Mouse (Mus musculus) CH12.LX (cell line): ENCODE data around the gene Abr. TPM values are rescaled to one million over a fixed set of nuclear protein-coding genes. Genes with fewer than 3 reads are reported as not detected.

Experiments
- DNase-seq: peaks from one replicate; pipeline ENCODE4 v3.0.0-alpha.2; 2013; ENCODE audit errors: extremely low read depth
- H3K27ac ChIP-seq: 2 replicates; pipeline ENCODE4 v1.5.1; 2012; ENCODE audit warnings: low read depth, mild to moderate bottlenecking, control low read depth, moderate library complexity; ENCODE audit not compliant: insufficient read depth
- H3K27me3 ChIP-seq: replicated peaks from 2 replicates; pipeline ENCODE3; 2012; ENCODE audit warnings: inconsistent platforms
- H3K36me3 ChIP-seq, 2 experiments: replicated peaks in 1 of 2; 2 replicates each; pipeline versions ENCODE3 to v1.6.1; 2012; ENCODE audit warnings: inconsistent platforms in 1 of 2, low read length in 1 of 2, mild to moderate bottlenecking in 1 of 2, mixed read lengths in 1 of 2, moderate library complexity in 1 of 2; ENCODE audit not compliant: control insufficient read depth in 1 of 2, insufficient read depth in 1 of 2
- H3K4me1 ChIP-seq, 2 experiments: 2 replicates each; pipeline ENCODE4 v1.6.1; 2012; ENCODE audit warnings: inconsistent platforms in 1 of 2, moderate library complexity in 1 of 2; ENCODE audit not compliant: insufficient read depth in 2 of 2, control insufficient read depth in 1 of 2
- H3K4me2 ChIP-seq: 2 replicates; pipeline ENCODE4 v1.6.1; 2012; ENCODE audit warnings: low read depth, mild to moderate bottlenecking, control low read depth; ENCODE audit not compliant: poor library complexity, insufficient read depth, severe bottlenecking
- H3K4me3 ChIP-seq, 3 experiments: fragments of 150-350 bp in 1 of 3; sonication (generic) in 1 of 3; replicated peaks in 1 of 3; 2 replicates each; pipeline versions ENCODE3 to v1.5.1; 2011 to 2012; ENCODE audit warnings: low read depth in 2 of 3, low read length in 2 of 3, mild to moderate bottlenecking in 2 of 3, moderate library complexity in 2 of 3, control low read depth in 1 of 3, improper control_type of control experiment in 1 of 3, inconsistent platforms in 1 of 3, mixed read lengths in 1 of 3; ENCODE audit not compliant: poor library complexity in 1 of 3
- H3K79me2 ChIP-seq: replicated peaks from 2 replicates; pipeline ENCODE4 v1.6.1; 2012; ENCODE audit warnings: mild to moderate bottlenecking, moderate library complexity; ENCODE audit not compliant: control insufficient read depth, poor library complexity, insufficient read depth, severe bottlenecking; ENCODE audit errors: extremely low read depth
- H3K9ac ChIP-seq: 2 replicates; pipeline ENCODE4 v1.6.1; 2012; ENCODE audit warnings: low read depth, mild to moderate bottlenecking, control low read depth, moderate library complexity; ENCODE audit not compliant: insufficient read depth
- H3K9me3 ChIP-seq: replicated peaks from 2 replicates; pipeline ENCODE3; 2012; ENCODE audit warnings: low read length, inconsistent platforms, mixed read lengths
- CHD2 ChIP-seq: IDR thresholded peaks from 2 replicates; pipeline ENCODE4 v1.6.1; 2011; ENCODE audit warnings: low read length, improper control_type of control experiment
- CTCF ChIP-seq, 2 experiments: IDR thresholded peaks in 1 of 2; conservative IDR thresholded peaks in 1 of 2; 2 replicates each; pipeline ENCODE4 v1.5.1; 2011 to 2012; ENCODE audit warnings: low read depth in 2 of 2, low read length in 2 of 2, improper control_type of control experiment in 1 of 2, inconsistent platforms in 1 of 2, mild to moderate bottlenecking in 1 of 2, moderate library complexity in 1 of 2
- ETS1 ChIP-seq: conservative IDR thresholded peaks from 2 replicates; pipeline ENCODE4 v1.6.1; 2012; ENCODE audit warnings: low read depth, mild to moderate bottlenecking, inconsistent platforms, low read length, improper control_type of control experiment, moderate library complexity
- MAFK ChIP-seq: IDR thresholded peaks from 2 replicates; pipeline ENCODE4 v1.6.1; 2011; ENCODE audit warnings: low read length, improper control_type of control experiment; ENCODE audit not compliant: insufficient replicate concordance
- MXI1 ChIP-seq: IDR thresholded peaks from 2 replicates; pipeline ENCODE4 v1.6.1; 2011; ENCODE audit warnings: mild to moderate bottlenecking, low read depth, low read length, improper control_type of control experiment
- NRF1 ChIP-seq: IDR thresholded peaks from 2 replicates; pipeline ENCODE4 v1.6.1; 2014; ENCODE audit warnings: low read depth, mild to moderate bottlenecking, inconsistent platforms, low read length, improper control_type of control experiment, moderate library complexity
- POLR2A ChIP-seq: IDR thresholded peaks from 2 replicates; pipeline ENCODE4 v1.6.1; 2011; ENCODE audit warnings: low read depth, mild to moderate bottlenecking, improper control_type of control experiment, low read length
- RAD21 ChIP-seq: IDR thresholded peaks from 2 replicates; pipeline ENCODE4 v1.6.1; 2011; ENCODE audit warnings: low read depth, mild to moderate bottlenecking, low read length, improper control_type of control experiment, moderate library complexity
- RCOR1 ChIP-seq: conservative IDR thresholded peaks from 2 replicates; pipeline ENCODE4 v1.6.1; 2012; ENCODE audit warnings: low read depth, mild to moderate bottlenecking, inconsistent platforms, low read length, improper control_type of control experiment
- SMC3 ChIP-seq: IDR thresholded peaks from 2 replicates; pipeline ENCODE4 v1.6.1; 2011; ENCODE audit warnings: low read depth, low read length, improper control_type of control experiment
- TCF12 ChIP-seq: IDR thresholded peaks from 2 replicates; pipeline ENCODE4 v1.6.1; 2014; ENCODE audit warnings: low read depth, mild to moderate bottlenecking, inconsistent platforms, low read length, improper control_type of control experiment
- USF1 ChIP-seq: IDR thresholded peaks from 2 replicates; pipeline ENCODE4 v1.6.1; 2014; ENCODE audit warnings: low read depth, mild to moderate bottlenecking, inconsistent platforms, low read length, improper control_type of control experiment
- dilution Hi-C: fragments of 300-500 bp; cut with MboI; formaldehyde crosslinking; loops from 2 replicates; pipeline ENCODE4 v1.14.3; 2020; ENCODE audit warnings: low sequenced_read_pairs; ENCODE audit not compliant: extremely low pct_unique_long_range_greater_than_20kb, extremely low pct_ligation_motif_present
- in situ Hi-C: fragments of 300-500 bp; cut with MboI; formaldehyde crosslinking; loops from 3 replicates; pipeline ENCODE4 v1.14.3; 2019; ENCODE audit warnings: low sequenced_read_pairs, low pct_ligation_motif_present, low pct_unique_long_range_greater_than_20kb, mixed read lengths
- polyA plus RNA-seq: library from polyadenylated mRNA; unstranded; fragments of >175 nt; gene quantifications from 2 replicates; pipeline ENCODE4 v1.2.1, GENCODE M21; 2012; ENCODE audit warnings: low read depth; ENCODE audit not compliant: insufficient read length
- total RNA-seq, 2 experiments: library from RNA; depleted of rRNA; stranded (reverse); fragments of 300-350 nt in 1 of 2; fragments of >200 nt in 1 of 2; gene quantifications; 2 replicates each; pipeline ENCODE4 v1.2.3; 2012 to 2014

Abr gene
- total and polyA plus RNA-seq, 3 experiments: 21.0 to 49.5 (median 37.4) TPM

DNA sequence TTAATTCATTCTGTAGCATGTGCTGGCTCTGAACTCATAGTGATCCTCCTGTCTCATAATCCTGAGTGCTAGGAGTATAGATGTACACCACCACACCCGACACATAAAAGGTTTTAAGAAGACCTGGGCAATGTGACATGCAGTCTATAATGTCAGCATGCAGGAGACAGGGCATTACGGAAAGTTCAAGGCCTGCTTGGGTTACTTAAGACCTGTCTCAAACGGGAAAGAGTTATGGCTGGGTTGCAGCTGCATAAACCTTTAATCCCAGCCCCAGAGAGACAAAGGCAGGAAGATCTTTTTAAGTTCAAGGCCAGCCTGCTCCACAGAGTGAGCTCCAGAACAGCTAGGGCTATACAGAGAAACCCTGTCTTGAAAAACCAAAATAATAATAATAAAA, 105.2 kb downstream of the Abr start:
- H3K9me3 ChIP-seq: no peaks in the 10 kb centered on the region
- H3K79me2 ChIP-seq: no peaks in the 10 kb centered on the region
- H3K4me1 ChIP-seq: peaks cover 0 to 14% of the 10 kb centered on the region in 2 experiments; a peak in 2 of 4 replicates
- H3K27ac ChIP-seq: no peak overlapping the region
- TF ChIP-seq MXI1 (no peak), TCF12 (no peak), POLR2A (no peak), RCOR1 (no peak)
- H3K27me3 ChIP-seq: peaks cover 6% of the 10 kb centered on the region
- dilution Hi-C loops (no loop called here), in situ Hi-C loops (no loop called here)
- H3K4me3 ChIP-seq: no peak overlapping the region
- DNase-seq: no peak
- H3K4me2 ChIP-seq: no peak overlapping the region
- H3K9ac ChIP-seq: no peak overlapping the region
- H3K36me3 ChIP-seq: no peaks in the 10 kb centered on the region

- in situ Hi-C loops (no loop called here), dilution Hi-C loops (no loop called here)
- Histone ChIP-seq H3K27me3 (no peaks in the 10 kb centered on the region), H3K27ac (no peak overlapping the region), H3K9me3 (no peaks in the 10 kb centered on the region), H3K79me2 (no peaks in the 10 kb centered on the region), H3K4me3 (no peak overlapping the region), H3K4me2 (no peak overlapping the region), H3K4me1 (peaks cover 0 to 25% of the 10 kb centered on the region in 2 experiments; a peak in 2 of 4 replicates), H3K9ac (no peak overlapping the region), H3K36me3 (no peaks in the 10 kb centered on the region)
- no peak for DNase-seq
- TF ChIP-seq MAFK (no peak), ETS1 (no peak), USF1 (no peak), RAD21 (no peak)
These were observed 107.0 kb downstream of the Abr start for GRCm38 (mm10) chr11:76515123-76515522.

DNA sequence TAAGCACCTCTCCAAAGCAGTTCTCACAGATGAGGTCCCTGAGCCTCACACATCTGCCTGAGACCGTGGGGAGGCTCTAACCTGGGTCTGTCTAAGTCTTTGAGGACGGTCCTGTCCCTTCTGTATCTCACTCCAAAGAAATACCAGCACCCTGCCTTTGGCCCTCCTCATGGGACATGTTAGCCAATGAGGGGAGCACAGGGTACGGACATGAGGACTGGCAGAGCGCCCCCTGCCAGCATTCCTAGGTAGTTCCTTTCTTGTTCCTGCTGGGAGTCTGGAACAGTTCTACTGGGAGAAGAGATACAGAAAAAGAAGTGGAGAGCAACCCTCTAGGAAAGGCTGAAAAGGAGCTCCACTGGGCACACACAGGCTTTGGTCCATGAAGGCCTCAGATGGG, 111.1 kb downstream of the Abr start:
- dilution Hi-C loops (no loop called here), in situ Hi-C loops (no loop called here)
- H3K27me3 ChIP-seq: no peaks in the 10 kb centered on the region
- peaks cover 0 to 35% of the 10 kb centered on the region in 2 experiments; a peak in 2 of 4 replicates for H3K4me1 ChIP-seq
- no peak overlapping the region for H3K9ac ChIP-seq
- no peak overlapping the region for H3K4me3 ChIP-seq
- no peak for TF ChIP-seq NRF1
- peak; percentile 14 to 64; a peak in 2 of 4 replicates for TF ChIP-seq CTCF (conservative IDR thresholded peaks at IDR 0.05 in 1 of 2, IDR thresholded peaks at IDR 0.05 in 1 of 2; ENCODE audit: low read depth in 2 of 2, low read length in 2 of 2)
- TF ChIP-seq SMC3: peak; percentile 45
- no peak for TF ChIP-seq CHD2
- no peak overlapping the region for H3K27ac ChIP-seq
- no peaks in the 10 kb centered on the region for H3K79me2 ChIP-seq
- no peak overlapping the region for H3K4me2 ChIP-seq
- DNase-seq: no peak
- H3K36me3 ChIP-seq: peaks cover 0 to 3% of the 10 kb centered on the region in 2 experiments
- H3K9me3 ChIP-seq: no peaks in the 10 kb centered on the region
